Mouse (Mus musculus) intestine, embryonic 14.5 days (tissue): ENCODE results near the gene C130026I21Rik. TPM values are rescaled to one million over a fixed set of nuclear protein-coding genes. Genes with fewer than 3 reads are reported as not detected.
"Not testable (repeated sequence)": the region's sequence is repeated elsewhere in the genome, so short reads cannot be mapped to it uniquely, and the experiment has no call there.

ENCODE experiments used
- ATAC-seq: fragments of 200-750 bp; cut with Nextera tagmentation; replicated peaks from 2 replicates; pipeline ENCODE4 v1.8.0; 2017; ENCODE audit warnings: low read depth, moderate number of reproducible peaks, moderate TSS enrichment, moderate library complexity; ENCODE audit not compliant: low FRiP score, low TSS enrichment
- DNase-seq: peaks from one replicate; pipeline ENCODE4 v3.0.0-alpha.2; 2018; ENCODE audit warnings: low spot score
- H3K27ac ChIP-seq: fragments of 300-500 bp; sonication (generic); 2 replicates; pipeline ENCODE4 v1.5.1; 2014; ENCODE audit warnings: low read depth, mild to moderate bottlenecking, control low read depth
- H3K27me3 ChIP-seq: fragments of 300-500 bp; sonication (generic); replicated peaks from 2 replicates; pipeline ENCODE4 v1.6.1; 2014; ENCODE audit warnings: low read length, control low read depth; ENCODE audit not compliant: control insufficient read depth, insufficient read depth
- H3K36me3 ChIP-seq: fragments of 300-500 bp; sonication (generic); 2 replicates; pipeline ENCODE4 v1.6.1; 2014; ENCODE audit warnings: low read length, control low read depth; ENCODE audit not compliant: control insufficient read depth, insufficient read depth
- H3K4me1 ChIP-seq: fragments of 300-500 bp; sonication (generic); replicated peaks from 2 replicates; pipeline ENCODE4 v1.6.1; 2014; ENCODE audit warnings: low read length, control low read depth, mixed read lengths; ENCODE audit not compliant: control insufficient read depth, insufficient read depth
- H3K4me2 ChIP-seq: fragments of 300-500 bp; sonication (generic); 2 replicates; pipeline ENCODE4 v1.6.1; 2014; ENCODE audit warnings: low read length
- H3K4me3 ChIP-seq: fragments of 300-500 bp; sonication (generic); 2 replicates; pipeline ENCODE4 v1.5.1; 2014; ENCODE audit warnings: low read depth, low read length, control low read depth, mixed read lengths
- H3K9ac ChIP-seq: fragments of 300-500 bp; sonication (generic); 2 replicates; pipeline ENCODE4 v1.6.1; 2014; ENCODE audit warnings: mild to moderate bottlenecking, low read length
- H3K9me3 ChIP-seq: fragments of 300-500 bp; sonication (generic); 2 replicates; pipeline ENCODE4 v1.6.1; 2016; ENCODE audit warnings: low read length, control low read depth; ENCODE audit not compliant: control insufficient read depth
- WGBS: fragments of 180-500 bp; shearing (Covaris S2); extraction: QIAGEN DNeasy Blood & Tissue Kit; methylation state at CpG from one replicate; pipeline ENCODE4 v1.1.7; 2014; 5-methylcytosine and 5-hydroxymethylcytosine counted together
- polyA plus RNA-seq: library from polyadenylated mRNA; unstranded; fragments of >200 nt; fragmentation: Nextera tagmentation; extraction: Ambion mirVana; gene quantifications from 2 replicates; pipeline ENCODE4 v1.2.1, GENCODE M21; 2014

C130026I21Rik gene
- polyA plus RNA-seq, 1 experiment from 2014 or later: not detected

DNA sequence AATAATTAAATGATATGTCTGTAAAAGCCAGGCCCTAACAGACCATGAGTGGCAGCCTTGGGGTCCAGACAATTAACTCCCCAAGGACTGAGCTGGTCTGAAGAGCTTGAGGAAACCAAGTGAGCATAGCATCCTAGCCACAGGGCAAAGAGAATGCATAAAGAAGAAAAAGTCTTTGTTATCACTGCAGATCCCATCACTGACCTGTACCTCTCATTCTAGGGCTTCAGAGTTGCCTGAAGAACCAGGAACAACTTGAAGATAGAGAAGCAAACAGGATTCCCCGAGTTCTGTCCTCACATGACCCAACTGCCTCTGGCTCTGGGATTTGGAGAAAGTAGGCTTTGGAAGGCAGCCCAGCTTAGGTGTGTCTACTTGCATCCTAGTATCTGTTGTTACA lies 170.5 kb downstream of the C130026I21Rik start, which contains the start of gene Gm10553:
TSS of gene Gm10553 (plus strand) at position 301 of the 400 bp plus-strand sequence.
- ATAC-seq, H3K9me3 ChIP-seq, H3K4me1 ChIP-seq, H3K9ac ChIP-seq, H3K4me3 ChIP-seq, H3K36me3 ChIP-seq, H3K27me3 ChIP-seq, H3K4me2 ChIP-seq, DNase-seq, H3K27ac ChIP-seq: not testable (repeated sequence)
- WGBS: 68% methylated on average over 1 of the region's 1 CpGs

DNA sequence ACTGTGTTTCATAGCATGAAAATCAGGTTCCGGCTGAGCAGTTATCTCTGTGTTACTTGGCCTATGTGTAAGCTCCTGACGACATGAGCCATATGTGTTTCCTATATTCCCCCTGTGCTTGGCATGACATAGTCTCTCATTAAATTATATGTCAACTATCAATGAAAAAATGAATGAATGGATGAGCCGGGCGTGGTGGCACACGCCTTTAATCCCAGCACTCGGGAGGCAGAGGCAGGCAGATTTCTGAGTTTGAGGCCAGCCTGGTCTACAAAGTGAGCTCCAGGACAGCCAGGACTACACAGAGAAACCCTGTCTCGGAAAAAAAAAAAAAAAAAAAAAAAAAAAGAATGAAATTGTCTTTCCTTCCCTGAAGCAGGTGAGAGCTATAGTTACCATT lies 171.3 kb downstream of the C130026I21Rik start:
- not testable (repeated sequence) for DNase-seq, H3K36me3 ChIP-seq, H3K9me3 ChIP-seq, H3K4me1 ChIP-seq, H3K9ac ChIP-seq, H3K4me3 ChIP-seq, ATAC-seq, H3K27ac ChIP-seq, H3K27me3 ChIP-seq, H3K4me2 ChIP-seq
- WGBS: 82% methylated on average over 5 of the region's 7 CpGs

DNA sequence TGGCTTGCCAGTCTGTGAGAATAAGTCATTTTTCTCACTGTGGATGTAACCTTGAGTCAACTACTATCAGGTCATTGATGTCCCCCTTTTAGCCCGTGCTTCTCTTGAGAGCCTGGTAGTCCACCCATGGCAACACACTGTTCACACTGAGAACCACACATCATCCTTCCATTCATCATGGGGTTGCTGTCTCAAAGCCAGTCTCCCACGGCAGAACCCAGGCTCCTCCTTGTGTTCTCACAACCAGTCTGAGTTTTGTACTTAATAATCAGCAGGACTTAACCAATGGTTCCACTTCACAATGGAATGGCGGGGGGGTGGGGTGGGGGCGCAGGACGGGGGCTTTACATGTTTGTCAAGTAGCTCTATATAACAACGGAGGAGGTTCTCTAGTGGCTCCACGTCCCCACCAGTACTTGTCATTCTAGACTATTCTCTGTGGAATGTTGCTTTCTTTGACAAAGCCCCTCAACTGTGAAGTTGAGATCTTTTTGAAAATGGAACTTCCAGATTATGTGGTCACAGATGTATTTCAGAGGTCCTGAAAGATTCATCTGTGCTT lies 177.3 kb downstream of the C130026I21Rik start:
- not testable (repeated sequence) for H3K27me3 ChIP-seq, ATAC-seq, H3K9ac ChIP-seq, H3K4me3 ChIP-seq, H3K9me3 ChIP-seq, H3K36me3 ChIP-seq, H3K4me2 ChIP-seq, H3K27ac ChIP-seq, DNase-seq, H3K4me1 ChIP-seq
- WGBS: 87% methylated on average over 6 of the region's 7 CpGs

GRCm38 (mm10) chr1:85092169-85092568 lies 178.2 kb downstream of the C130026I21Rik start:
- not testable (repeated sequence) for H3K4me2 ChIP-seq, H3K36me3 ChIP-seq, H3K27me3 ChIP-seq, DNase-seq, H3K4me3 ChIP-seq, H3K9ac ChIP-seq, H3K27ac ChIP-seq, ATAC-seq, H3K4me1 ChIP-seq, H3K9me3 ChIP-seq
- 39% methylated on average over 1 of the region's 3 CpGs for WGBS

DNA sequence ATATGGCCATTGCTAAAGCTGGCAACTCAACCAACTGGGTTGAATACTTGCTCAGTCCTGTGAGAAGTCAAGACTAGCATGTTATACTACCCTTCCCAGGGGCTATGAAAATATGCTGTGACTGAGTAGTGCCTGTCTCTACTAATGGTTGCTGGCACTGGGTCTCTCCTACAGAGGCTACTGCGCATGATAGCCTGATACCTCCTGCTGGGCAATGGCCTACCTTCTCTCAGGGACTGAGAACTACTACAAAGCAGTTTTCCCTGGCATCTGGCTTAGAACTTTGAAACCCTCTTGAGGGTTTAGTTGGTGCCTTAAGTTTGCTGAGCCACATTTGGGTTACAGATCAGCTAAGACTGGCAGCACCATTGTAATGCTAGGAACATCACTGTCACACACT lies 184.2 kb downstream of the C130026I21Rik start:
- DNase-seq, H3K36me3 ChIP-seq, H3K4me2 ChIP-seq, ATAC-seq, H3K27me3 ChIP-seq, H3K4me1 ChIP-seq, H3K4me3 ChIP-seq, H3K9me3 ChIP-seq, H3K9ac ChIP-seq, H3K27ac ChIP-seq: not testable (repeated sequence)
- WGBS: 100% methylated on average over 1 of the region's 1 CpGs

- not testable (repeated sequence) for H3K27me3 ChIP-seq, H3K4me1 ChIP-seq, ATAC-seq, H3K4me3 ChIP-seq, H3K9ac ChIP-seq, H3K27ac ChIP-seq, DNase-seq, H3K36me3 ChIP-seq, H3K4me2 ChIP-seq, H3K9me3 ChIP-seq
- WGBS: 73% methylated on average over 3 of the region's 3 CpGs
Measured at GRCm38 (mm10) chr1:85084803-85085202, 185.6 kb downstream of the C130026I21Rik start.

GRCm38 (mm10) chr1:85073099-85073498 lies 197.3 kb downstream of the C130026I21Rik start:
- not testable (repeated sequence) for DNase-seq, ATAC-seq, H3K4me1 ChIP-seq, H3K4me3 ChIP-seq, H3K27ac ChIP-seq, H3K9me3 ChIP-seq, H3K9ac ChIP-seq, H3K4me2 ChIP-seq, H3K36me3 ChIP-seq, H3K27me3 ChIP-seq
- WGBS: 65% methylated on average over 3 of the region's 3 CpGs

- H3K4me2 ChIP-seq, H3K27ac ChIP-seq, H3K4me3 ChIP-seq, H3K9ac ChIP-seq, DNase-seq, H3K9me3 ChIP-seq, ATAC-seq, H3K4me1 ChIP-seq, H3K27me3 ChIP-seq, H3K36me3 ChIP-seq: not testable (repeated sequence)
- 70% methylated on average over 3 of the region's 3 CpGs for WGBS
Measured at GRCm38 (mm10) chr1:85071690-85072089, 198.7 kb downstream of the C130026I21Rik start.

GRCm38 (mm10) chr1:85035801-85036200 lies 234.6 kb downstream of the C130026I21Rik start:
- H3K27me3 ChIP-seq, DNase-seq, H3K27ac ChIP-seq, H3K4me1 ChIP-seq, H3K4me2 ChIP-seq, H3K9me3 ChIP-seq, H3K9ac ChIP-seq, ATAC-seq, H3K36me3 ChIP-seq, H3K4me3 ChIP-seq: not testable (repeated sequence)
- 78% methylated on average over 4 of the region's 6 CpGs for WGBS
